Mouse (Mus musculus): Measurements from ENCODE around the gene Zfp286.

- TF ChIP-seq CTCF (IDR thresholded peaks at IDR 0.05; ENCODE audit: extremely low read depth, insufficient read depth, insufficient read length, insufficient replicate concordance) (no peak), POLR2A (IDR thresholded peaks at IDR 0.05; ENCODE audit: low read depth, low read length) (no peak)
Observed at GRCm38 (mm10) chr11:62760755-62761457, 28.4 kb downstream of the Zfp286 start.

Data from spleen, adult 2 months (tissue).